Mouse (Mus musculus): ENCODE results near the gene Ywhab.
A peak's percentile ranks its signal among the peaks of the same experiment; 100 is the strongest.

The Ywhab gene

GRCm38 (mm10) chr2:164009227-164009626 lies 14.5 kb downstream of the Ywhab start:
- no peak for DNase-seq (ENCODE audit: low spot score)

DNA sequence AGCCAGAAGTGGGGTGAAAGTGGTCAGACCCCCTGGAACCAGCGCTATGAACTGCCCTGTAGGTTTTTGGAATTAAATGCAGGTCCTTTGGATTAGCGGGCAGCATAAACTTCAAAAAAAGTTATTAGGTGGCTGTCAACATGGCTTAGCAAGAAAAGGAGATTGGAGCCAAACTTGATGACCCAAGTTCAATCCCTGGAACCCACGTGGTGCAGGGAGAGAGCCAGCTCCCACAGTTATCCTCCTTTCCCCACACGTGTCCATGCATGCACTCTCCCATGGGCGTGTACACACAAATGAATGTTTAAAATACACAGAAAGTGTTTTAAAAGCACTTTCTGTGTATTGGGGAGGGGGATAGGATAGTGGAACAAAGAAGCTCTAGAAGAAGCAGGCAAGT lies 15.7 kb downstream of the Ywhab start:
- DNase-seq (ENCODE audit: low spot score), result no peak

- DNase-seq (ENCODE audit: low spot score), result no peak
Measured at GRCm38 (mm10) chr2:164010944-164011343, 16.2 kb downstream of the Ywhab start.

GRCm38 (mm10) chr2:164015304-164015703 lies 20.5 kb downstream of the Ywhab start:
- DNase-seq (ENCODE audit: low spot score), result no peak

GRCm38 (mm10) chr2:164018910-164019309 lies 24.1 kb downstream of the Ywhab start:
- DNase-seq (ENCODE audit: low spot score), result no peak

DNA sequence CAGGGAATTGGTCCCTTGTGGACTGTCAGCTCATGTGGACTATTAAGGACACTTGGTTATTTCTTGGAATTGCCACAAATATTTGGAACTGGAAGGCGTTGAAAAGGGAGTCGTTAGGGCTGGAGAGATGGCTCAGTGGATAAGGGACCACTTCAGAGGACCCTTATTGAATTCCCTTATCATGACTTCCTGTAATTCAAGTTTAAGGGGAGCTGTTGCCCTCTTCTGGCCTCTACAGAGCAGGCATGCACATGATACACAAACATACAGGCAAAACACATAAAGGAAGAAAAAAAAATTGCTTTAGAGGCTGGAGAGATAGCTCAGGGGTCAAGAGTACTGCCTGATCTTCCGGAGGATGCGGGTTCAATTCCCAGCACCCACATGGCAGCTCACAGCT lies 25.2 kb downstream of the Ywhab start:
- DNase-seq (ENCODE audit: low spot score), result no peak

GRCm38 (mm10) chr2:164022104-164022503 lies 27.3 kb downstream of the Ywhab start:
- DNase-seq (ENCODE audit: low spot score), result no peak

GRCm38 (mm10) chr2:164025150-164025549 lies 30.4 kb downstream of the Ywhab start, which contains the start of gene Pabpc1l:
Pabpc1l (plus strand) TSS chr2:164025450.
- DNase-seq (ENCODE audit: low spot score), result no peak

DNA sequence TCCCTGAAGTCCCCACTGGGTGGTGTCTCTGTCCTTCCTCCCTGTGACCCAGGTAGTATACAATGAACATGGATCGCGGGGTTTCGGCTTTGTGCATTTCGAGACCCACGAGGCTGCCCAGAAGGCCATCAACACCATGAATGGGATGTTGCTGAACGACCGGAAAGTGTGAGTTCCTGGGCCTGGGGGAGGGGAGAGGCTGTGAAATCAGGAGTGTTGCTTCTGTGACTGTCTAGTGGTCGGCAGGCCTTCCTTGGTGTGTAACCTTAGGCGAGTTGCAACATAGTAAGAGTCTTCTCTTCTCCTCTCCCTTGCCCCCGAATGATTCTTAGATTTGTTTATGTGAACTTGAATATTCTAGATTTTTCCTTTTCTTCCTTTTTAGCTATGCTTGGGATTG lies 36.4 kb downstream of the Ywhab start:
- no peak for DNase-seq (ENCODE audit: low spot score)

DNA sequence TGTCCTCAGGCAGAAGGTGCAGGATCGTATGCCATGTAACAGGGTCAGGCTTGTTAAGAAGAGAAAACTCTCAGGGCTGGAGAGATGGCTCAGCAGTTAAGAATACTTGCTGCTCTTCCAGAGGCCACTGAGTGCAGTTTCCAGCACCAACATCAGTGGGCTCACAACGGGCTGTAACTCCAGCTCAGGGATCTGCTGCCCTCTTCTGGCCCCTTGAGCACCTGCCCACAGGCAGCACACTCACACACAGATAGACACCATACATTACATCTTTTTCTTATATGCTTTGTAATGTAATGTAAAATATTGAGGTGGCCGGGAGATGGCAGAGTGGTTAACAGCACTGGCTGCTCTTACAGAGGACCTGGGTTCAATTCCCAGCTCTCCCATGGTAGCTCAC lies 38.2 kb downstream of the Ywhab start:
- DNase-seq (ENCODE audit: low spot score), result no peak

DNA sequence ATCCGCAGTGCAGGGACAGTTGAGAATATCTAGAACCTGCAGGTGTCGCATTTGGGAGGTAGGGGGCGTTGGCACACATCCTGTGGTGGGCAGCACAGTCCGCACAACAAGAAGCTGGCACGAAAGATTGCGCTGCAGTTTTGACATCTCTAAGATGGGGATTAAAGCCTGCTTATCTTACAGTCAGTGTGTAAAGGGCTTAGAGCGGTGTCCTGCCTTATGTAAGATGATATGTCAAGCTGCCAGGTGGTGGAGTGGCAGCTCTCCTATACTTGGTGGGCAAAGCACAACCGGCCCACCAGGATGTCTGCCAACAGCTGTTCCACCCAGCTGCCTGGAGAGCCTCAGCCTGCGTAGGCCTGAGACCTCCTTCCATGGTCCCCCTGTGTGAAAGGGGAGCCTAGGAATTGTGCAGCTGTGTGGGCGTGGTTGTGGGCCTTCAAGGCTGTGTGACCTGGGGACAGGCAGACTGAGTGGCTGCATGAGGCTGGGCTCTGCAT lies 41.8 kb downstream of the Ywhab start:
- DNase-seq (ENCODE audit: low spot score), result no peak

DNA sequence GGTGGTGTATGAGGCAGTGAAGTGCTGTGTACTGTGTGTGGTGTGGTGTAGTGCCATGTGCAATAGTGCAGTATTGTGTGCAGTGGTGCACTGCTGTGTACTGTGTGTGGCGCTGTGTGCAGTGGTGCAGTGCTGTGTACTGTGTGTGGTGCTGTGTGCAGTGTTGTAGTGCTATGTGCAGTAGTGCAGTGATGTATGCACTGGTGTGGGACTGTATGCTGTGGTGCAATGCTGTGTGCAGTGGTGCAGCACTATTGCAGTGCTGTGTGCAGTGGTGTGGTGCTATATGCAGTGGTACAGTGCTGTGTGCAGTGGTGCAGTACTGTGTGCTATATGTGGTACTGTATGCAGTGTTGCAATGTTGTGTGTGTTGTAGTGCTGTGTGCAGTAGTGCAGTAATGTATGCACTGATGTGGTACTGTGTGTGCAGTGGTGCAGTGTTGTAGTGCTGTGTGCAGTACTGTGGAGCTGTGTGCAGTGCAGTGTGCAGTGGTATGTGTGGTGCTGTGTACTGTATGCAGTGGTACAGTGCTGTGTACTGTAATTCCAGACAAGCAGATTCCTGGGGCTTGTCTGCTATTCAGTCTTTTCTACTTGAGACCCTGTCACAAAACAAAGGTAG lies 43.8 kb downstream of the Ywhab start:
- no peak for DNase-seq (ENCODE audit: low spot score)

GRCm38 (mm10) chr2:164040949-164041348 lies 46.2 kb downstream of the Ywhab start:
- no peak for DNase-seq (ENCODE audit: low spot score)

DNA sequence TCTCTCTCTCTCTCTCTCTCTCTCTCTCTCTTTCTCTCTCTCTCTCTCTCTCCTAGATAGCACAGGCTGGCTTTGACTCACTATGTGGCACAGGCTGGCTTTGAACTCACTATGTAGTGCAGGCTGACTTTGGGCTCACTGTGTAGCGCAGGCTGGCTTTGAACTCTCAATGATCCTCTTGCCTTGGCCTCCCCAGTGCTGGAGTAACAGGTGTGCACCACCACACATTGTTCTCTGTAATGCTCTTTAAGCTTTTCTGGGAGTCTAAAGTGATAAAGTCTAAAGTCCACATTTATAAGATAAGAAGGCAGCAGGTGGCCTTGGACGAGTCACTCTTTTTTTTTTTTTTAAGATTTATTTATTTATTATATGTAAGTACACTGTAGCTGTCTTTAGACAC lies 46.8 kb downstream of the Ywhab start:
- DNase-seq (ENCODE audit: low spot score), result no peak

DNA sequence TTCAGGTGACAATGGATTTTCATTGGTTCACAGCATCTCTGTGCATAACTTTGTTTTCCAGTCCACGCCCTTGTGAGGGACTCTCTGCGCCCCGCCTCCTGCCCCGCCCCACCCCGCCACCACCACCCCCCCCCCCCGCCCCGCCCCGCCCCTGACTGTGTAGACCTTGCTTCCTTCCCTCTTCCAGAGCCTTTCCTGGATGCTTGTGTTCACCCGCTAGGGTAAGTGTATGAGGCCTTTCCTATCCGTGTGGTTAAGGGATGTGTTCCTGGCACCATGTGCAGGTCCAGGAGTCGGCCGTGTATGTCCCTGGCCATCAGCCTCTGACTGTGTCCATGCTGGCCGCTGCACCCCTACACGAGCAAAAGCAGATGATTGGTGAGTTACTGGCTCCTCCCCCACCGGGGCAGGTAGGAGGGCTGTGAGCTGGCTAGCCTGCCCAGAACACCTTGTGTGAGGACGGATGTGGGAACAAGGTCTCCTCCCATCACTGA lies 52.5 kb downstream of the Ywhab start:
- DNase-seq (ENCODE audit: low spot score), result peak; percentile 23

DNA sequence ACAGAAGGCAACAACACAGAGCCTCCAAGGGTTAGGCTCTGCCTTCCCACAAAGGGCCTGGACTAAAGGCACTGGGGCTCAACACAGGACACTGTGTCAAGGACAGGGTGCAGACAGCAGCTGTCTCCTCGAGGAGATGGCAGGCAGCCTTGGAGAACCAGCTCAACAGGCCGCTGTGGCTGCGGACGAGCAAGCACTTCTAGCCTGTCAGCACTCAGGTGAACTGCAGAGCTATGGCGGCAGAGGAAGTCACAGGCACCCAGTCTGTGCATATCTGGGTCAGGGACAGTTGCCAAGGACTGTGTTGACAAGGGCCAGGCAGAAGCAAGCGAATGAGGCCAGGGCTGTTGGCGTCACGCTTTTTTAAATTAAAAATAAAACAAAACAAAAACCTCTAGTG lies 59.0 kb downstream of the Ywhab start:
- DNase-seq (ENCODE audit: low spot score), result no peak

- no peak for DNase-seq (ENCODE audit: low spot score)
Measured at GRCm38 (mm10) chr2:164054671-164055070, 59.9 kb downstream of the Ywhab start.

- DNase-seq (ENCODE audit: low spot score), result no peak
Measured at GRCm38 (mm10) chr2:164059634-164060235, 65.0 kb downstream of the Ywhab start.

Measured in embryo, embryonic 10.5 days (tissue).